Mouse (Mus musculus): Measurements from ENCODE around the gene Mfsd7a. TPM values are rescaled to one million over a fixed set of nuclear protein-coding genes. Genes with fewer than 3 reads are reported as not detected.

The Mfsd7a gene
- polyA plus RNA-seq, 1 experiment from 2014 or later, result 0.38 TPM

- peak overlapping the region; percentile 99 for H3K9ac ChIP-seq (ENCODE audit: low read depth, low read length)
- no peaks in the 10 kb centered on the region for H3K36me3 ChIP-seq (ENCODE audit: control insufficient read depth, insufficient read depth, low read length)
- peak overlapping the region; percentile 95 for H3K4me3 ChIP-seq (ENCODE audit: low read length)
- H3K4me2 ChIP-seq (ENCODE audit: low read depth, low read length), result peak overlapping the region; percentile 82
- WGBS, result 32% methylated on average over 4 of the region's 4 CpGs
- H3K4me1 ChIP-seq (ENCODE audit: control insufficient read depth, insufficient read depth, low read length), result peaks cover 16% of the 10 kb centered on the region
- H3K9me3 ChIP-seq (ENCODE audit: control insufficient read depth, low read length), result no peaks in the 10 kb centered on the region
- no peaks in the 10 kb centered on the region for H3K27me3 ChIP-seq (replicated peaks; ENCODE audit: control insufficient read depth, insufficient read depth, low read length)
- peak overlapping the region; percentile 24; the same call in 1 of the 2 replicates for H3K27ac ChIP-seq (ENCODE audit: low read length)
- ATAC-seq, result no peak
Measured at GRCm38 (mm10) chr5:108462446-108462845, 13.8 kb upstream of the Mfsd7a start.

GRCm38 (mm10) chr5:108461082-108462065, 12.7 kb upstream of the Mfsd7a start, which contains the start of gene Pcgf3:
Pcgf3 (plus strand) TSS chr5:108461232.
- peak; percentile 97 for ATAC-seq
- Histone ChIP-seq H3K4me1 (ENCODE audit: control insufficient read depth, insufficient read depth, low read length) (peaks cover 16% of the 10 kb centered on the region), H3K9me3 (ENCODE audit: control insufficient read depth, low read length) (no peaks in the 10 kb centered on the region), H3K9ac (ENCODE audit: low read depth, low read length) (peak within 1 kb of the TSS; percentile 99), H3K4me2 (ENCODE audit: low read depth, low read length) (peak within 1 kb of the TSS; percentile 82), H3K36me3 (ENCODE audit: control insufficient read depth, insufficient read depth, low read length) (no peaks in the 10 kb centered on the region), H3K27ac (ENCODE audit: low read length) (peak within 1 kb of the TSS; percentile 87), H3K27me3 (replicated peaks; ENCODE audit: control insufficient read depth, insufficient read depth, low read length) (no peaks in the 10 kb centered on the region), H3K4me3 (ENCODE audit: low read length) (peak within 1 kb of the TSS; percentile 95)
- WGBS, result 1% methylated on average over 54 of the region's 62 CpGs

- ATAC-seq, result peak; percentile 10; the same call in 1 of the 2 replicates
- Histone ChIP-seq H3K9ac (ENCODE audit: low read depth, low read length) (peak overlapping the region; percentile 99), H3K4me1 (ENCODE audit: control insufficient read depth, insufficient read depth, low read length) (peaks cover 16% of the 10 kb centered on the region)
Measured at GRCm38 (mm10) chr5:108460461-108460860, 11.8 kb upstream of the Mfsd7a start.

GRCm38 (mm10) chr5:108458706-108459105, 10.0 kb upstream of the Mfsd7a start:
- ATAC-seq, result no peak
- no peak overlapping the region for H3K4me3 ChIP-seq (ENCODE audit: low read length)
- no peak overlapping the region for H3K4me2 ChIP-seq (ENCODE audit: low read depth, low read length)
- H3K36me3 ChIP-seq (ENCODE audit: control insufficient read depth, insufficient read depth, low read length), result no peaks in the 10 kb centered on the region
- H3K27me3 ChIP-seq (replicated peaks; ENCODE audit: control insufficient read depth, insufficient read depth, low read length), result no peaks in the 10 kb centered on the region
- WGBS, result 74% methylated on average over 2 of the region's 2 CpGs
- no peaks in the 10 kb centered on the region for H3K9me3 ChIP-seq (ENCODE audit: control insufficient read depth, low read length)
- no peak overlapping the region for H3K9ac ChIP-seq (ENCODE audit: low read depth, low read length)
- no peak overlapping the region for H3K27ac ChIP-seq (ENCODE audit: low read length)
- peaks cover 12% of the 10 kb centered on the region for H3K4me1 ChIP-seq (ENCODE audit: control insufficient read depth, insufficient read depth, low read length)

More at GRCm38 (mm10) chr5:108460461-108460860, 11.8 kb upstream of the Mfsd7a start:
- Histone ChIP-seq H3K4me3 (ENCODE audit: low read length) (peak overlapping the region; percentile 95), H3K9me3 (ENCODE audit: control insufficient read depth, low read length) (no peaks in the 10 kb centered on the region), H3K27ac (ENCODE audit: low read length) (no peak overlapping the region), H3K4me2 (ENCODE audit: low read depth, low read length) (peak overlapping the region; percentile 82), H3K27me3 (replicated peaks; ENCODE audit: control insufficient read depth, insufficient read depth, low read length) (no peaks in the 10 kb centered on the region), H3K36me3 (ENCODE audit: control insufficient read depth, insufficient read depth, low read length) (no peaks in the 10 kb centered on the region)
- 40% methylated on average over 6 of the region's 6 CpGs for WGBS

GRCm38 (mm10) chr5:108454094-108454493, 5.4 kb upstream of the Mfsd7a start:
- no peaks in the 10 kb centered on the region for H3K27me3 ChIP-seq (replicated peaks; ENCODE audit: control insufficient read depth, insufficient read depth, low read length)
- no peaks in the 10 kb centered on the region for H3K36me3 ChIP-seq (ENCODE audit: control insufficient read depth, insufficient read depth, low read length)
- H3K4me1 ChIP-seq (ENCODE audit: control insufficient read depth, insufficient read depth, low read length), result peaks cover 6% of the 10 kb centered on the region
- no peaks in the 10 kb centered on the region for H3K9me3 ChIP-seq (ENCODE audit: control insufficient read depth, low read length)
- ATAC-seq, result no peak
- H3K9ac ChIP-seq (ENCODE audit: low read depth, low read length), result no peak overlapping the region
- no peak overlapping the region for H3K27ac ChIP-seq (ENCODE audit: low read length)
- no peak overlapping the region for H3K4me3 ChIP-seq (ENCODE audit: low read length)
- 43% methylated on average over 3 of the region's 3 CpGs for WGBS
- H3K4me2 ChIP-seq (ENCODE audit: low read depth, low read length), result no peak overlapping the region

- 72% methylated on average over 1 of the region's 1 CpGs for WGBS
- peaks cover 12% of the 10 kb centered on the region for H3K4me1 ChIP-seq (ENCODE audit: control insufficient read depth, insufficient read depth, low read length)
Measured at GRCm38 (mm10) chr5:108452422-108452821, 3.7 kb upstream of the Mfsd7a start.

GRCm38 (mm10) chr5:108451611-108452010, 2.9 kb upstream of the Mfsd7a start:
- no peak overlapping the region for H3K9ac ChIP-seq (ENCODE audit: low read depth, low read length)
- WGBS, result 56% methylated on average over 1 of the region's 1 CpGs
- ATAC-seq, result no peak
- no peaks in the 10 kb centered on the region for H3K27me3 ChIP-seq (replicated peaks; ENCODE audit: control insufficient read depth, insufficient read depth, low read length)
- H3K4me1 ChIP-seq (ENCODE audit: control insufficient read depth, insufficient read depth, low read length), result peaks cover 12% of the 10 kb centered on the region
- no peaks in the 10 kb centered on the region for H3K36me3 ChIP-seq (ENCODE audit: control insufficient read depth, insufficient read depth, low read length)
- H3K4me3 ChIP-seq (ENCODE audit: low read length), result no peak overlapping the region
- H3K27ac ChIP-seq (ENCODE audit: low read length), result no peak overlapping the region
- no peaks in the 10 kb centered on the region for H3K9me3 ChIP-seq (ENCODE audit: control insufficient read depth, low read length)
- H3K4me2 ChIP-seq (ENCODE audit: low read depth, low read length), result no peak overlapping the region

More at GRCm38 (mm10) chr5:108452422-108452821, 3.7 kb upstream of the Mfsd7a start:
- Histone ChIP-seq H3K9ac (ENCODE audit: low read depth, low read length) (no peak overlapping the region), H3K4me3 (ENCODE audit: low read length) (no peak overlapping the region), H3K36me3 (ENCODE audit: control insufficient read depth, insufficient read depth, low read length) (no peaks in the 10 kb centered on the region), H3K27ac (ENCODE audit: low read length) (no peak overlapping the region), H3K27me3 (replicated peaks; ENCODE audit: control insufficient read depth, insufficient read depth, low read length) (no peaks in the 10 kb centered on the region), H3K4me2 (ENCODE audit: low read depth, low read length) (no peak overlapping the region), H3K9me3 (ENCODE audit: control insufficient read depth, low read length) (no peaks in the 10 kb centered on the region)
- ATAC-seq, result no peak

GRCm38 (mm10) chr5:108450837-108451540, 2.3 kb upstream of the Mfsd7a start:
- H3K27ac ChIP-seq (ENCODE audit: low read length), result no peak overlapping the region
- H3K4me2 ChIP-seq (ENCODE audit: low read depth, low read length), result no peak overlapping the region
- H3K4me1 ChIP-seq (ENCODE audit: control insufficient read depth, insufficient read depth, low read length), result peaks cover 12% of the 10 kb centered on the region
- no peak for ATAC-seq
- no peak overlapping the region for H3K4me3 ChIP-seq (ENCODE audit: low read length)
- H3K9ac ChIP-seq (ENCODE audit: low read depth, low read length), result no peak overlapping the region
- WGBS, result 69% methylated on average over 8 of the region's 8 CpGs
- no peaks in the 10 kb centered on the region for H3K27me3 ChIP-seq (replicated peaks; ENCODE audit: control insufficient read depth, insufficient read depth, low read length)
- H3K36me3 ChIP-seq (ENCODE audit: control insufficient read depth, insufficient read depth, low read length), result no peaks in the 10 kb centered on the region
- no peaks in the 10 kb centered on the region for H3K9me3 ChIP-seq (ENCODE audit: control insufficient read depth, low read length)

GRCm38 (mm10) chr5:108447857-108448256, 834 bp downstream of the Mfsd7a start:
- Histone ChIP-seq H3K4me3 (ENCODE audit: low read length) (no peak overlapping the region), H3K9me3 (ENCODE audit: control insufficient read depth, low read length) (no peaks in the 10 kb centered on the region), H3K36me3 (ENCODE audit: control insufficient read depth, insufficient read depth, low read length) (no peaks in the 10 kb centered on the region), H3K27ac (ENCODE audit: low read length) (no peak overlapping the region), H3K4me1 (ENCODE audit: control insufficient read depth, insufficient read depth, low read length) (peaks cover 12% of the 10 kb centered on the region), H3K9ac (ENCODE audit: low read depth, low read length) (no peak overlapping the region; the same call in 1 of the 2 replicates), H3K27me3 (replicated peaks; ENCODE audit: control insufficient read depth, insufficient read depth, low read length) (no peaks in the 10 kb centered on the region), H3K4me2 (ENCODE audit: low read depth, low read length) (no peak overlapping the region)
- no peak for ATAC-seq
- 83% methylated on average over 7 of the region's 7 CpGs for WGBS
